Mouse (Mus musculus) liver, adult 10 weeks (tissue): ENCODE measurements around the gene Vmn1r210. TPM values are rescaled to one million over a fixed set of nuclear protein-coding genes. Genes with fewer than 3 reads are reported as not detected.

ENCODE experiments used
- polyA plus RNA-seq: library from polyadenylated mRNA; stranded (reverse); fragments of 350-450 nt; fragmentation: Illumina TruSeq; extraction: RNeasy Lipid Tissue Mini Kit (QIAGEN cat#74804); gene quantifications from one replicate; pipeline ENCODE4 v1.2.3, GENCODE M21; 2014; ENCODE audit warnings: low read depth, low replicate concordance

Gene Vmn1r210
- not detected for polyA plus RNA-seq

DNA sequence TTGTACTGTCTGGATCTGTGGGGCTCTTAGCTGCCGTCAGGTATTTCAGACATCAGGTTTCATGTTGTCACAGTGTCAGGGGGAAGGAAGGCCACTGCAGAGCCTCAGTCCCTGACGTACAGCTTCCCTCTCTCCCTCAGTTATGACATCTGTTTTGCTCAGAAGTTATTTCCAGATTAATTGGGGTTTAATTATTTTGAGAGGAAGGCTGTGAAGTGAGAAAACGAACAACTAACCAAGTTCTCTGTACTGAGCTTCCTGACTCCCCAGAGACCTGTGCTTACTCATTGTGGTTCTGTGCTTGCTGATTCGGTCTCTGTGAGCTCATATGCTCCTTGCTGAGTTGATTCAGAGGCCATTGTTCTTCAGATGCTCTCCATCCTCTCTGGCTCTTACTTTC is at the start of gene Vmn1r210:
Gene Vmn1r210, minus strand, starts transcription at position 101 of the 400 bp plus-strand sequence.

DNA sequence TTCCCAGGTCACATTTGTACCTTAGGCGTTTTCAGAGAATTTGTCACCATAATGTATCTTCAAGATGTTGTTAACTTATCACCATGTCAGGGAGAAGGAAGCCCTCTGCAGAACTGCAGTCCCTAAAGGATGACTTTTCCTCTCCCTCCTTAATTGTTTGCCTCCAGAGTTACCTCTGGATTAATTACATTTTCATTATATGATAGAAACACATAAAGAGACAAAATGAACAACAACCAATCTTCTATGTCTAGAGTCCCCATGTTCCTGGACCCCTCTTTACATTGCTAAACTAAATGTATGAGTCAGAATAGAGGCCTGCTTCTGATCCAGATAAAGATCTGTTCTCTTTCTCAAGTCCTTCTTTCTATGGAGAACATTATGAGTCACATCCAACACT is 26.3 kb upstream of the Vmn1r210 start, which contains the start of gene Vmn1r211:
Gene Vmn1r211, minus strand, starts transcription at position 101 of the 400 bp plus-strand sequence.

DNA sequence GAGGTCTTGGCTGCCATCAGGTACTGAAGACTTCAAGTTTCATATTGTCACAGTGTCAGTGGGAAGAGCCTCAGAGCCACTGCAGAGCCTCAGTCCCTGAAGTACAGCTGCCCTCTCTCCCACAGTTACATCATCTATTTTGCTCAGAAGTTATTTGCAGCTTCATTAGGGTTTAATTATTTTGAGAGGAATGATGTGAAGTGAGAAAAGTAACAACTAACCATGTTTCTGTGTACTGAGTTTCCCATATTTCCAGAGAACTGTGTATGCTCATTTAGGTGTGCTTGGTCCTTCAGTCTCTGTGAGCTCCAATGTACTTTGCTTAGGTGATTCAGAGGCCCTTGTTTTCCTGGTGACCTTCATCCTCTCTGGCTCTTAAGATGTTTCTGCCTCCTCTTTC is 21.6 kb downstream of the Vmn1r210 start, which contains the start of gene Vmn1r209:
Gene Vmn1r209, minus strand, starts transcription at position 101 of the 400 bp plus-strand sequence.

DNA sequence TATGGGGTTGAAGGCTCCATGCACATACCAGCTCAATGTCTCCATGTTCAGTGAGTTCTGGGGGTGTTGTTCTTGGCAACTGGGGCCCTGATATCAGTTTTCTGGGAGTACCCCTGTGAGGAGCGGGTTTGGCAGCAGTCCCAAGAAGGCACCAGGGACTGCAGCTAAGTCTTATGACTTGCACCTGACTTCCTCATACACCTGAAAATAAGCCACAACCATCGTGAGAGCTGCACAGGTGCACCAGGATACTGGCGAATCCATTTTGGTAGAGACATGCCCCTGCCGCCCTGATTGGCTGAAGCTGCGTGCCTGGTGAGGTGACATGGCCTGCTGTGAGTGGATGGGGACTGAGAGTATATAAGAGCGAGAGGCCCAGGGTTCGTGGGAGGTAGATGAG is 53.8 kb downstream of the Vmn1r210 start, which contains the start of gene Vmn1r208:
Gene Vmn1r208, minus strand, starts transcription at position 101 of the 400 bp plus-strand sequence.

Other genes starting within 250 kb of the Vmn1r210 start
- gene Vmn1r205, start 238.3 kb downstream of the Vmn1r210 start, polyA plus RNA-seq: not detected
- gene Vmn1r206, start 207.1 kb downstream of the Vmn1r210 start, polyA plus RNA-seq: not detected
- gene Vmn1r207-ps, start 101.7 kb downstream of the Vmn1r210 start, polyA plus RNA-seq: not detected
- gene Vmn1r208, start 53.9 kb downstream of the Vmn1r210 start, polyA plus RNA-seq: not detected
- not detected for gene Vmn1r209, start 21.7 kb downstream of the Vmn1r210 start, polyA plus RNA-seq
- gene Vmn1r211, start 26.2 kb upstream of the Vmn1r210 start, polyA plus RNA-seq: not detected
- not detected for gene Vmn1r212, start 52.9 kb upstream of the Vmn1r210 start, polyA plus RNA-seq
- not detected for gene Vmn1r213, start 176.3 kb upstream of the Vmn1r210 start, polyA plus RNA-seq
- not detected for gene Vmn1r214, start 199.1 kb upstream of the Vmn1r210 start, polyA plus RNA-seq
- gene Vmn1r215, start 236.7 kb upstream of the Vmn1r210 start, polyA plus RNA-seq: not detected